Mouse (Mus musculus) brain, embryonic 14.5 days (tissue): ENCODE results near the gene Papln. TPM values are rescaled to one million over a fixed set of nuclear protein-coding genes. Genes with fewer than 3 reads are reported as not detected.

Source experiments
- DNase-seq: peaks from one replicate; pipeline ENCODE4 v3.0.0-alpha.2; 2011; ENCODE audit warnings: low read depth
- CTCF ChIP-seq: fragments of 200-500 bp; IDR thresholded peaks from 2 replicates; pipeline ENCODE4 v1.5.1; 2012; ENCODE audit warnings: inconsistent platforms, mild to moderate bottlenecking, moderate library complexity, borderline replicate concordance; ENCODE audit not compliant: insufficient read depth, insufficient read length; ENCODE audit errors: extremely low read depth
- POLR2A ChIP-seq: fragments of 200-500 bp; IDR thresholded peaks from 2 replicates; pipeline ENCODE4 v1.6.1; 2012; ENCODE audit warnings: mild to moderate bottlenecking, inconsistent platforms, borderline replicate concordance; ENCODE audit not compliant: poor library complexity, insufficient read depth, insufficient read length, severe bottlenecking; ENCODE audit errors: extremely low read depth
- polyA plus RNA-seq: library from polyadenylated mRNA; depleted of rRNA; stranded (reverse); fragments of >200 nt; gene quantifications from 2 replicates; pipeline ENCODE4 v1.2.3, GENCODE M21; 2012

Gene Papln
- polyA plus RNA-seq, 1 experiment = 0.77 TPM

DNA sequence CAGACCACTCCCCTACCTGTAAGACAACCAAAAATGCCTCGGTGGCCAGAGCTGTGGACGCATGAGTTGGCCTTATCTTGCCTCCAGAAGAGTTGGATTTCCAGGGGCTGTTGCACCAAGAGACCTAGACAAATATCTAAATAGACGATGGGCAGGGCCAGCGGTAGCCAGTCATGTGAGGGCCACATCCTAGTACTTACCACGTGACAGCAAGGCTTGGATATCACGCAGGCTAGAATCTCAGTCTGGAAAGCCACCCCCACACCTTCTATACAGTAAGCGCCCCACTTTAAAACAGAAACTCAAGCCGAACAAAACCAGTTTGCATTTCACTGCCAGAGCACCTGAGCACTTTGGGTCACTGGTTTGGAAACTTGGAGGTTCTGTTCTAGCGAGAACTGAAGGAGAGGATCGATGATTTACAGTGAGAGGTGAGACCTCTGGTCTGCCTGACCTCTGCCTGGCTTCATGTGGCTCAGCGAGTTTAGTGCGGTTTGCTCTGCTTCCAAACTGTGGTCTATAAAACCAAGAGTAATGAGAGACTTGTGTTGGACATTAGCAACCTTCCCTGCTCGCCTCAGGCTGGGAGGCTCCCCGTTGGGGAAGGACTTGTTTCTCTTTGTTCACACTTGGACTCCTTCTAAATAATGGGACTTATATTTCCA, 4.9 kb downstream of the Papln start:
- TF ChIP-seq CTCF (no peak), POLR2A (no peak)

DNA sequence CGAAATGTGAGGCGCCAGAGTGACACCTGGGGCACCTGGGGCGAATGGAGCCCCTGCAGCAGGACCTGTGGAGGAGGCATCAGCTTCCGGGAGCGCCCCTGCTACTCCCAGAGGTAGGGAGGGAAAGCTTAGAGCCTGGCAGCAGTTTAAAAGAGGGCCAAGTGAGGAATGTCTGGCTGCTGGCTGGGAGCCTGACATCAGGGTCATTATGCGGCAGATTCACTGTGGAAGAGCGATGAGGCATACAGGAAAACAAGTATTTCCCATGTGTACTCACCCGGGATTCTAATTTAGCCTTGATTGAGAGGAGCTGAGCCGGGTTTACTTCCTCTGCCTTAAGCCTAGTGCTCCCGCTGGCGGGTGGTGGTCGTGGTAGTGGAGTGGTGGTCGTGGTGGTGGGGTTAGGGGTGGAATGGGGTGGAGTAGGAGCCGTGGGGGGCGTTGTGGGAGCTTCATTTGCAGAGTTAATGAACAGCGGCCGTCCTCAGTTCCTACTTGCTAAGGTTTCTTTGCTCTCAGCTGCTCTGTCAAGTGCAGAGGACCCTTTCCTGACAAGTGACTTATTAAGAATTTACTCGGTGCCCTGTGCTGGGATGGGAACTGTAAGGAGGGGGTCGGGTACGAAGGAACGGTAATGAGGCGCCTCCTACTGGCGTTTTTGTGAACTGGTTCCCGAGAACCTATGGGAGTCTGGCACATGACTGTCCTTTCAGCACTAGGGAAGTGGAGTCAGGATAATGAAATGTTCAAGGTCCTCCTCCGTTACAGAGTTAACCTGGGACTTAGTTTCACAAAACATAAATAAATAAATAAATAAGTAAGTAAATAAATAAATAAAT, 7.2 kb downstream of the Papln start:
- TF ChIP-seq CTCF = peak; percentile 76
- no peak for TF ChIP-seq POLR2A
- peak; percentile 84 for DNase-seq

More for the DNA sequence above, 4.9 kb downstream of the Papln start:
- DNase-seq = no peak

GRCm38 (mm10) chr12:83775621-83776020, 12.2 kb downstream of the Papln start:
- TF ChIP-seq CTCF (no peak), POLR2A (no peak)
- DNase-seq = no peak

DNA sequence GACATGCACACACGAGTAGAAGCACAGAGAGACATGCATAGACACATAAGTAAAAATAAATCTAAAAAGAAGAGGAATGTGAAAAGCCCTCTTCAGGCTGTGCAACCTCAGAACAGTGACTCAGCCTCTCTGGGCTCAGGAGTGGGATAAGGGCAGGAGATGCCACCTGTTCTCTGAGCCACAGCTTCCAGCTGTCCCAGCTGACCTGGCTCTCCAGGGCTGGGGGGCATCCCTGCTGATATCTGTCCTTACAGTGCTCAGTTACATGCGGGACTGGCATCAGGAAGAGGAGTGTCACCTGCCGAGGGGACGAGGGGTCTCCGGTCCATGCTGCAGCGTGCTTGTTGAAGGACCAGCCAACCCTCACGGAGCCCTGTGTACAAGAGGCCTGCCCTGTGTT, 13.3 kb downstream of the Papln start:
- DNase-seq = no peak
- TF ChIP-seq CTCF (no peak), POLR2A (no peak)

DNA sequence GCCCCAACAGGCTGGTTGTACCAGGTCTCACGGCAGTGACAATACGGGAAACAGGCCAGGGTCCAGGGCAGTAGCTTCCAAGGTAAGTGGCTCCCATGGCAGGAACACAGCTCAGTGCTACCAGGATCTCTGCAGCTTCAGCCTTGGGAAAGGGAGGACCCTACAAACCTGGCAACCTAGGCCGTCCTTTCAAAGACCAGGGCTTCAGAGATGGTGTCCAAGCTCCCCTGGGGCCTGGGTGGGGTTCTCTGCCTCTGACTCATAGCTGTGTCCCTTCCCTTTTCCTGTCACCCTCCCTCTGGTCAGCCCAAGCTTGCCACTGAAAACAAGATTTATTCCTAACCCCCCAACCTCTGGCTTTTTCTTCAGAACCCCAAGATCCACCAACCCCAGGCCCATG, 16.7 kb downstream of the Papln start:
- no peak for DNase-seq
- TF ChIP-seq CTCF (no peak), POLR2A (no peak)

GRCm38 (mm10) chr12:83781204-83781603, 17.8 kb downstream of the Papln start:
- TF ChIP-seq POLR2A (no peak), CTCF (no peak)
- DNase-seq = no peak

GRCm38 (mm10) chr12:83781640-83782278, 18.3 kb downstream of the Papln start:
- DNase-seq = no peak
- TF ChIP-seq CTCF (no peak), POLR2A (no peak)

DNA sequence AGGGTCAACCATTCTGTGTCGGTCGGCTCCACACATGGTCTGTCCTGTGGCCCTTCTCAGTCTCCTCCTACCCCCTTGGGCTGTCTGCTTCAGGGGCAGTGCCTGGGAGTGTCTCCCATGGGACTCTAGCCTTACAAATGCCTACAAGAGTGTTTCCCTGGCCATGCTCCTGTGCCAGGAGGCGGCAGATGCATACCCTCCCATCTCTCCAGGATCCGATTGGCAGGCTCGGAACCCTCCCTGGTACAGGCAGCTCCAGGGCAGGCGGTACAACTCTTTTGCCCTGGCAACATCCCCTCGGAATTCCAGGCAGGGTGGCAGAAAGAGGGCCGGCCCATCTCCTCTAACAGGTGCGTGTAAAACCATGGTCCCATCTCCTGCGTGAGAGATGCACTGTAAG, 19.2 kb downstream of the Papln start:
- no peak for TF ChIP-seq POLR2A
- no peak for TF ChIP-seq CTCF
- DNase-seq = no peak

GRCm38 (mm10) chr12:83785305-83785704, 21.9 kb downstream of the Papln start:
- TF ChIP-seq POLR2A (no peak), CTCF (no peak)
- peak; percentile 45 for DNase-seq

GRCm38 (mm10) chr12:83789051-83789780, 25.8 kb downstream of the Papln start:
- TF ChIP-seq POLR2A = no peak
- TF ChIP-seq CTCF = no peak
- no peak for DNase-seq

DNA sequence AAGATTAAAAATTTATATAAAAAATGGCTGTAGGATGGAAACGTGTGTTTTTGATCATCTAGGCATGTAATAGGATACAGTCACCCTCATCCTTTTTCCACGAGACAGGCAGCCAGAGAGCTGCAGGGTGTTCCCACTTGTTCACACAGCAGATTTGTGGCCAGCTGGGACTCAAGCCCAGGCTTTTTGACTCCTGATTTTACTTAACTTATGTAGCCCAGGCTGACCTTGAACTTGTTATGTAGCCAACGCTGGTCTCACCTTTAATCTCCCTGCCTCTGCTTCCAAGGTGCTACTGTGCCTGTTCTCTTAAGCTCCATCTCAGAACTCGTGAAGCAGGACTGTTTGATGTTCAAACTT, 26.3 kb downstream of the Papln start:
- TF ChIP-seq POLR2A (no peak), CTCF (no peak)
- no peak for DNase-seq
